Mouse (Mus musculus) erythroblast, adult 5-6 weeks (primary cell): ENCODE results near the gene Slc13a1. TPM values are rescaled to one million over a fixed set of nuclear protein-coding genes. Genes with fewer than 3 reads are reported as not detected.

Experiments
- ATAC-seq: replicated peaks from 2 replicates; pipeline ENCODE4 v1.8.0; 2016; ENCODE audit warnings: moderate number of reproducible peaks, mild to moderate bottlenecking, moderate TSS enrichment, inconsistent platforms; ENCODE audit not compliant: poor library complexity, low FRiP score, severe bottlenecking
- total RNA-seq, 2 experiments: library from RNA; stranded (forward) in 1 of 2; stranded (reverse) in 1 of 2; fragments of 150-400 nt in 1 of 2; fragments of 200-764, 138-1000 nt in 1 of 2; gene quantifications; 2 replicates each; pipeline versions ENCODE4 v1.2.3 to v1.2.4; 2015 to 2017; ENCODE audit warnings: low replicate concordance in 2 of 2

Slc13a1 gene
- total RNA-seq, 2 experiments from 2014 or later, result 0.60 to 1.3 TPM

DNA sequence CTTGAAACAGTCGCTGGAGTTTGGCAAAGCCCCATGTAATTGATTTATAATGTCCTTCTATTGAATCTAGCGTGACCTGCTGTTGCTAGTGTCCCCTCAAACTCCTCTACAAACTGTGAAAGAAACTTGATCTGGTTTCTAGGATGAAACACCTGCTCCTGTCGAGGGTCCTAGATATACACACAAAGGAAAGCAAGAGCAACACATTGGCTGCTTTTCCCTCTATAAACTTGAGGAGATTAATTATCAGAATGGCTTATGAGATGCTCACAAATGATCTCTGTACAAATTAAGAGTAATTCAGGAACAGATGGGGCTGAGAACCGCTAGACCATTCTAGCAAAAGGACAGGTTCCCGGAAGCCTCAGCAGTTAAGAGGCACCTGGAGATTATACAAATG, 67.2 kb downstream of the Slc13a1 start:
- ATAC-seq, result no peak

DNA sequence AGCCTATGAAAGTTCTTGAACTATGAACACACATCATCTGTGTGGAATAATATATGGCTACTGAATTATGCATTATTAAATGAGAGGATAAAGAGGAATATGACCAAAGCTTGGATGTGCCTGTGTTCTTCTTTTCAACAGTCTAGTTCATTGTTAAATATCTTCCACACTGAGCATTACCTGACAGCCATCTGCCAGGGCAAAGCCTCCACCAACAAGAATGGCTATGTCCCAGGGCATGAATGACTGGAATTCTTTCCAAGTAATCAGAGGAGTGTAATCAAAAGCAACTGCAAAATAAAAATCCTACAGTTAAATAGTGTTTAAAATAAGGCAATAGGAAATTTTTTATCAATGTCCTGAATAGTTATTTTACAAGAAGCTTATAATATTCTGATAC, 70.5 kb downstream of the Slc13a1 start:
- no peak for ATAC-seq

DNA sequence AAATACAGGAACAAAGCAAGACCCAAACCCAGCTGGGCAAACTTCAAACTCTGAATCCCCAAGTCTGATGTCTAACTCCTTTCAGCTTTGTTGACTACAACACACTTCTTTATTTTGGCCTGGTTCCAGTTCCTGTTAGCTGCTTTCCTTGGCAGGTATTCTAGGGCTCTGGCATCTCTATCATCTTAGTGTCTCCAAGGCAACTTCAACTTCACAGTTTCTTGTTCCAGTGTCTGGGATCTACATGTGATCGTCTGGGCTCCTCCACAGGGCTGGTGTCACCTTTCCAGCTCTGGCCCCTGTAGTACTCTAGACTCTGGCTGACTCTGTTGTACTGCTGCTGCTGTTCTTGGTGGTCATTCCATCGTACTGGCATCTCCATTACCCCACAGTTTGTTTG, 91.8 kb downstream of the Slc13a1 start:
- ATAC-seq, result no peak

DNA sequence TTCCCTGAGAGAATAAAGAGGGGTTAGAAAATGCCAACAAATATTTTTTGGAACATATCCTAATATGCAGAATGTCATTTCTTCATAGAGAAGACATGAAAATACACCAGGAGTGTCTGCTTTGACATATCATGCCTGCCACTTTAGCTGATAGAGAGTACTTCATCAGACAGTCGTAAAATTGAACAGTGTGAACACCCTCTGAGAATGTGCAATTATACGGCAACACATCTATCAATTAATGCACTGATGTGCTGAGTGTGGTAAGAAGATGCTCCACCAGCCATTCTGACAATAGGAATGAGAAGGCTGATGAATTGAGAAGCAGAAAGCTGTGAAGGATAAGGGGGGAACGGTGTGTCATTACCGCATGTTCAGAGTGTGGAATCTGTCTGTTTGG, 95.1 kb downstream of the Slc13a1 start:
- no peak for ATAC-seq

DNA sequence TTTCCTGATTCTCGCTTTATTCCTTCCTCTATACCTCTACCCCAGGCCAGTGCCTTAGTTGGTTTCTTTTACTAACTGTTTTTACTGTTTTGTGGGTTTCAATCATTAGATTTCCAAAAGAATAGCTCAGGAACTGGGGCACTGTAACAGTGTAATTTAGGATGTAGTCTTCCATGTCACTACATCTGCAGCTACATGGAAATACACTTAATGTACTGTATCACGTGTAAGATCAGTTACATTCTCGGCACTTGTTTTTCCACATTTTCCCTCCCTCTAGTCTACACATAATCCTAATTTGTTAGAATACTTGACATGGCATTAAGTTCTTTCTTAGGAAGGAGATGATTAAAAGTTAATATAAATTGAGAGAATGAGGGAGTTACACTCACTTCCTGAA, 108.1 kb downstream of the Slc13a1 start:
- no peak for ATAC-seq

DNA sequence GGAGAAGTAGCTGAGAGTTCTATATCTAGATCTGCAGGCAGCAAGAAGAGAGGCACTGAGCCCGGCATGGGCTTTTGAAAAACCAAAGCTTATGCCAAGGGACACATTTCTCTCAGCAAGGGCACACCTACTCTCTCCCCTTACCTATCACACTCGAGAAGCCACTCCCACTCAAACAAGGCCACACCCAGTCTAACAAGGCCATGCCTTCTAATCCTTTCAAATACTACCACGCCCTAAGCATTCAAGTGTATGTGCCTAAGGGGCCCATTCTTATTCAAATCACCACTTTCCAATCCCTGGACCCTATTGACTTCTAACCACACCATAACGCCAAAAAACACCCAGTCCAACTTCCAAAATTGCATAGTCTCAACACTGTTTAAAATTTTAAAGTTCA, 112.8 kb downstream of the Slc13a1 start:
- ATAC-seq, result no peak

DNA sequence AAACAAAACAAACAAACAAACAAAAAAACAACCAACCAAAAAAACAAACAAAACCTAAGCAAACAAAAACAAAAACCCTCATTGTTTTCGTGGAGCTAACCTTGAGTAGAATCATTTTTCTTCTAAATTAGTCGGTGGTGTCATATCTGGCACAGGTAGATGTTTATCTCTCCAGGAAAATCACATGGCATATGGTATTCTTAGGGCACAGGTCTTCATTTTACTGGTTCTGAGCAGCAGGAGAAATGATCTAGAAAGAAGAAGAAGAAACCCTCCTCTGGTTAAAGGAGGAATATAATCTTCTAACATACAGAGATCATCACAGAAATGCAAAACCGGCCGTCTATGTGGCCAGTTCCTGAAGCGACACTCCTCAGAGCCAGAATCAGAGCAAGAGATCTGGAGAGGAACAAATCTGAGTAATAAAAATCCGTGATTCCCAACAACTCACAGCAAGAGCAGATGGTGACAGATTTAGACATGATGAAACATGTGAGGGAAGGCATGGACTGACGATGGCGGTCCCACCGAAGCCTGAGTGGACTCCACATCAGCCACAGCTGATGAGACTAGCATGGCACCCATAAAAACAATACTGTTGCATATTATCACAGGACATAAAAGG, 113.7 kb downstream of the Slc13a1 start:
- ATAC-seq, result no peak

DNA sequence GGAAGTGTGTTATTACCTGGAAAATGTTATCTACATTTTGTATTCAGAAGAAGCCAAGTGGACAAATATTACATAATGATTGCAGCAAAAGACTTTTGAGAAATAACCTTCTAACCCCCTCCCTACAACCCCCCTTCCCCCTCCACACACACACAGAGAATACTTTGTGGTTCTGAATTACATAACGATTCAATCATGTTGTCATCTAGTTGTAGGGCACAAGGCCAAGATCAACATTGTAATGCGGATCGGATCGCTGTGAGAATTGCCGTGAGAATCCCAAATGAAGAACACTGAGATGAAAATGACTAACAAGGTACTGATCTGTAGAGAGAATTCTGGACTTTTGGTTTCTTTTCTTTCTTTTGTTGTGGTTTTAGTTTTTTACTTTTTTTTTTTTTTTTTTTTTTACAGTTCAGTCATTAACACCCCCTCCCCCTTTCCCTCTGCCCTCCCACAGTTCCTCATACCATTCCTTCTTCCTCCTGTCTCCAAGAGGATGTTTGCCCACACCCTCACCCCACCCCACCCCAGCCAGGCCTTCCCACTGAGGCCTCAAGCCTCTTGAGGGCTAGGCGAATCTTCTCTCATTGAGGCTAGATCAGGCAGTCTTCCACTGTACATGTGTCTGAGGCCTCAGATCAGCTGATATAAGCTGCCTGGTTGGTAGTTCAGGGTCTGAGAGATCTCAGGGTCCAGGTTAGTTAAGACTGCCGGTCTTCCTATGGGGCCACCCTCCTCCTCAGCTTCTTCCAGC, 120.7 kb downstream of the Slc13a1 start:
- ATAC-seq, result no peak

DNA sequence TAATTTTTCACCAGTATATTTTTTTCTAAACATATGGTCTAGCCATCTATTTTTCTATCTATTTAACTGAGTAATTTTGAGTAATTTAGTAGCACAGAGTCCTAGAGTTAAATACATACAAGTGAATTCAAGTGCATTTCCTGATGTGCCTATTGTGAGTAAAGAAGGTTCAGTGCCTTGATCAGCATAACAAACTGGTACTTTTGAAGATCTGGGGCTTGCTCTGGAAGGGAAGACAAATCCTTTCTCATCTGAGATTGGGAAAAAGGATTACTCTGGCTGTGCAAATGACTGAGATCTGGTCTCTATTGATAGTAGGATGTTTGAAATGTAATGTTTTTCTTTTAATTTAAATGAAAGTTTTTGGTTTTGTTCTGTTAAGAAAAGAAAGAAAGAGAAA, 124.4 kb downstream of the Slc13a1 start:
- no peak for ATAC-seq

Other genes starting within 250 kb of the Slc13a1 start
- not detected in 2 replicates for gene Tas2r118, start 198.0 kb downstream of the Slc13a1 start, total RNA-seq (2015; ENCODE audit: low replicate concordance)
- not detected in 2 replicates for gene Tas2r118, start 198.0 kb downstream of the Slc13a1 start, total RNA-seq (2017; ENCODE audit: low replicate concordance)